Mouse (Mus musculus) adipocyte (in vitro differentiated cells): ENCODE data around the gene Nhsl1.

Experiments used
- DNase-seq: peaks from one replicate; pipeline ENCODE4 v3.0.0-alpha.2; 2016; ENCODE audit warnings: low spot score

Nhsl1 gene

GRCm38 (mm10) chr10:18400998-18401397, 82.2 kb downstream of the Nhsl1 start:
- DNase-seq = no peak

GRCm38 (mm10) chr10:18403992-18404391, 85.2 kb downstream of the Nhsl1 start:
- DNase-seq = no peak

GRCm38 (mm10) chr10:18404679-18405078, 85.9 kb downstream of the Nhsl1 start:
- no peak for DNase-seq

GRCm38 (mm10) chr10:18407062-18407830, 88.5 kb downstream of the Nhsl1 start:
- DNase-seq = no peak

GRCm38 (mm10) chr10:18408128-18408527, 89.3 kb downstream of the Nhsl1 start:
- DNase-seq = no peak

GRCm38 (mm10) chr10:18408635-18409034, 89.8 kb downstream of the Nhsl1 start:
- DNase-seq = no peak

GRCm38 (mm10) chr10:18409068-18409467, 90.3 kb downstream of the Nhsl1 start:
- no peak for DNase-seq

GRCm38 (mm10) chr10:18411266-18411665, 92.5 kb downstream of the Nhsl1 start:
- DNase-seq = no peak

GRCm38 (mm10) chr10:18415946-18416345, 97.2 kb downstream of the Nhsl1 start:
- DNase-seq = no peak

- no peak for DNase-seq
Observed at GRCm38 (mm10) chr10:18418160-18418559, 99.4 kb downstream of the Nhsl1 start.

- DNase-seq = no peak
Observed at GRCm38 (mm10) chr10:18419508-18419907, 100.7 kb downstream of the Nhsl1 start.

GRCm38 (mm10) chr10:18420259-18421000, 101.6 kb downstream of the Nhsl1 start:
- DNase-seq = no peak

GRCm38 (mm10) chr10:18422968-18423367, 104.2 kb downstream of the Nhsl1 start:
- DNase-seq = no peak

GRCm38 (mm10) chr10:18423557-18423956, 104.8 kb downstream of the Nhsl1 start:
- no peak for DNase-seq

GRCm38 (mm10) chr10:18427866-18428265, 109.1 kb downstream of the Nhsl1 start:
- no peak for DNase-seq

GRCm38 (mm10) chr10:18429533-18429932, 110.7 kb downstream of the Nhsl1 start:
- no peak for DNase-seq

GRCm38 (mm10) chr10:18430141-18430540, 111.4 kb downstream of the Nhsl1 start:
- DNase-seq = no peak

- no peak for DNase-seq
Observed at GRCm38 (mm10) chr10:18430973-18431372, 112.2 kb downstream of the Nhsl1 start.

- no peak for DNase-seq
Observed at GRCm38 (mm10) chr10:18431546-18431945, 112.8 kb downstream of the Nhsl1 start.

GRCm38 (mm10) chr10:18435454-18435853, 116.7 kb downstream of the Nhsl1 start:
- peak; percentile 6 for DNase-seq

GRCm38 (mm10) chr10:18435938-18436337, 117.2 kb downstream of the Nhsl1 start:
- DNase-seq = no peak

GRCm38 (mm10) chr10:18437584-18437983, 118.8 kb downstream of the Nhsl1 start:
- no peak for DNase-seq

- no peak for DNase-seq
Observed at GRCm38 (mm10) chr10:18445603-18446358, 127.0 kb downstream of the Nhsl1 start.
